Mouse (Mus musculus) gastrocnemius, adult 2 months (tissue): ENCODE data around the gene Tarsl2. TPM values are rescaled to one million over a fixed set of nuclear protein-coding genes. Genes with fewer than 3 reads are reported as not detected.

Source experiments
- DNase-seq: peaks from one replicate; pipeline ENCODE4 v3.0.0; 2022
- H3K27ac ChIP-seq: fragments of 200-600 bp; 2 replicates; pipeline ENCODE4 v1.8.1; 2022; ENCODE audit warnings: mild to moderate bottlenecking
- H3K4me3 ChIP-seq: fragments of 200-600 bp; 2 replicates; pipeline ENCODE4 v1.8.1; 2022; ENCODE audit warnings: mild to moderate bottlenecking, moderate library complexity
- CTCF ChIP-seq: fragments of 200-600 bp; IDR thresholded peaks from 2 replicates; pipeline ENCODE4 v1.8.1; 2022; ENCODE audit warnings: antibody characterized with exemption, mild to moderate bottlenecking, moderate library complexity
- intact Hi-C: fragments of 180-260 bp; cut with DNase I; formaldehyde crosslinking; loops from one replicate; pipeline ENCODE4 v1.15.1; 2025
- long read RNA-seq, 2 experiments: library from polyadenylated mRNA; stranded (forward); transcript quantifications; one replicate each; pipeline ENCODE4 v2.0.0; 2021
- total RNA-seq, 2 experiments: library from RNA; stranded (reverse); gene quantifications; 2 replicates each; pipeline ENCODE4 v1.2.3; 2021

Tarsl2 gene
- 10 to 100 TPM; 59.2 to 67.0 TPM for total RNA-seq
- long read RNA-seq, experiment 1, transcript Tarsl2-201 (19 exons, 3,192 nt) = major isoform, 16 of 23 reads
- long read RNA-seq, experiment 1, partial matches to known transcripts = 4 of 23 reads
- long read RNA-seq, experiment 1, other reads (novel, unspliced or antisense) = 3 of 23 reads
- long read RNA-seq, experiment 2, transcript Tarsl2-201 (19 exons, 3,192 nt) = major isoform, 23 of 36 reads
- long read RNA-seq, experiment 2, partial matches to known transcripts = 12 of 36 reads
- long read RNA-seq, experiment 2, other reads (novel, unspliced or antisense) = 1 of 36 reads

DNA sequence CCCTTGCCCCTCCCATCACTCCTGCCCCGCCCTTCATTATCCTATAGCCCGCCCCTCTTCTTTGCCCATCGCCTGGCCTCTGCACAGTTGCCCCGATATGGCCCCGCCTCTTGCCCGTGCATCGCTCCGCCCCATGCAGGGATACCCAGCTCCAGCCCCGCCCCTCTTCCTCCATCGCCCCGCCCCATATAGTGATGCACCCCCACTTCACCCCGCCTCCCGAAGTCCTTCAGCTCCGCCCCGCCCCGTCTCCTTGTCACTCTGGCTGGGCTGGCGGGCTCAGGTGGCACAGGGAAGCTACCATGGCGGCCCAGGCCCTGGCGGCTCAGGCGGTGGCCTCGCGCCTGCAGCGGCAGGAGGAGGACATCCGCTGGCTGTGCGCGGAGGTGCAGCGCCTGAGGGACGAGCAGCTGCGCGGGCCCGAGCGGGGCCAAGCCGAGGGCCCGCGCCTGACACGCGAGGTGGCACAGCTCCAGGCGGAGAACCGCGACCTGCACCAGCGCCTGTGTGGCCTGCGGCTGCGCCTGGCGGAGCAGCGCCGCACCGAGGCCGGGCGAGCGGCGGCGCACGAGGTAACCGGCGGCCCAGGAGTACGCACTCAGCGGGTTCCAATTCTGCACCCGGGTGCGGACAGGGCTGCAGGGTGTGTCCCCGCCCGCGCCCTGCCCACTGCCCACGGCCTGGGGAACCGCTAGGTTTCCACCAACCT, at the start of gene Tarsl2:
TSS of gene Tarsl2 (plus strand) at position 256 of the 709 bp plus-strand sequence.
- TF ChIP-seq CTCF = peak; percentile 57
- intact Hi-C loops = loop anchor here (5.0 kb wide), 2 partner anchors 327 to 418 kb away; no protein-coding TSS in a partner anchor
- DNase-seq = peak; percentile 98
- Histone ChIP-seq H3K4me3 (peak within 1 kb of the TSS; percentile 90), H3K27ac (peak within 1 kb of the TSS; percentile 97)

DNA sequence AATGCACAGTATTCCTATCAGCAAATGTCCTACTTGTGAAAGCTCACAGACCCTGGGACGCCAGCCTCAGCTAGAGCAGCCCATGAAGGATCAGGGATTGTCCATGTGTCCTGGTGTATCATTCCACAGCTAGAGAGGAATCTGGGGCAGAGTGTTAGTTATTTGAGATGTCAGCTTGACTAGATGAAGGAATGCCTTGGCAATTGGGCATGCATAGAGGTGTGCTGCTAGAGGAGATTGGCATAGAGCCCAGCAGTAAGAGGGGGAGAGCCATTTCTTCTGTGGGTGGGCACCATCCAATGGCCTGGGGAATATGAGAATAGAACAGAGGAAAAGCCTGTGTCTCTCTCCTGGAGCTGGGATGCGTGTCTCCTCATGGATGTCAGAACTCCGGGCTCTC, 38.6 kb upstream of the Tarsl2 start:
- intact Hi-C loops = no loop called here
- no peak overlapping the region for H3K27ac ChIP-seq
- DNase-seq = no peak
- TF ChIP-seq CTCF = no peak
- no peak overlapping the region for H3K4me3 ChIP-seq

DNA sequence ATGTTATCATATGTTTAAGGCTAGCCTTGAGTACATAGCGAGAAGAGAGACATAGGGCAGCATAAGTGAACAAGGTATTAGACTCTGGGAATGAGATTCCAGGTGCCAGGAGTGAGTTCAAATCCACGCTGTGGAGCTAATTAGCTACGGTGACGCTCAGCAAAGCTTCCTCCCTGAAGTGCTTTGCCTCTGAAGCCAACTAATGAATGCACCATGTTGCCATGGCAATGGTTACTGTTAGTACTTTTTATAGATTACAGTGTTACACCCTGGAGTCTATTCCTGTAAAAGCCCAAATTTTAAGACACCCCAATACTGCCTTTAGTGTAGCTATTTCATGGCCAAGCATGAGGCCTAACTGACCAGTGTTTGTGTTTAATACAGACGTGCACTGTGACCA, 37.7 kb upstream of the Tarsl2 start:
- no peak for DNase-seq
- intact Hi-C loops = no loop called here
- no peak overlapping the region for H3K27ac ChIP-seq
- no peak overlapping the region for H3K4me3 ChIP-seq
- no peak for TF ChIP-seq CTCF

DNA sequence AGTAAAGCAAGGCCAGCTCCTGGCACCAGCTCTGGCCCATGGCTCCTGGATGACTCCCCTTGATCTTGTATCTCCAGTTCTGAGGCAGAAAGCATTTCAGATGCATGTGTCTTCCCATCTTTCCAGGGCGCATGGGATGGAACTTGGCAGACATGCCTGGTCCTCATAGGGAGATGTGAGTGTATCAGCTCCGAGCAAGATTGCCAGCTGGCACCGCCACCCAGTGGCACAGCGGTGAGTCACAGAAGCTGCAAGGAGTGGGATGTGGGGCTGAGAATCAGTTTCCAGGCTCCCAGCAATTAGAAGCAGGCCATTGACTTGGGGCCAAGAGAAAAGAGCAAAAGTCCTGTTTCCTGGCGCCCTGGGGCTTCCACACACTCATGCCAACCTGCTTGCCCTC, 34.5 kb upstream of the Tarsl2 start:
- DNase-seq = peak; percentile 18
- H3K4me3 ChIP-seq = no peak overlapping the region
- H3K27ac ChIP-seq = no peak overlapping the region
- TF ChIP-seq CTCF = no peak
- intact Hi-C loops = no loop called here

DNA sequence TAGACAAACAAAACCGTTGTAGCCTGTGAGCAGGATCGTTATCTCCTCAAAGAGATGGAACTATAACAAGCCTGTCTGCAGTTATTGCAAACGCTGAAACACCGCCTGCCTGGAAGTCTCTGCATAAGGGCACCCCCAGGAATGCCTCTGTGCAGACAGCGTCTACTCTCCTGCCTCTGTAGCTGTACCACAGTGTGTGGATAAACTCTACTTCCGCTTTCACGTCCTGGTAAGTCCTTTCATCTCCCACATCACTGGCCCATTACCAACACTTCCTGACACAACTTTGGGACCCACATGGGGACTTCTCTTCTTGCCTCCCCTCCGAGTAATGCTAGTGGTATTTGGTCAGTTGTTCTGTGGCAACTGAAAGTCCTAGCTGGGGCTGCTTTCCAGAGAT, 34.0 kb upstream of the Tarsl2 start:
- no peak for TF ChIP-seq CTCF
- DNase-seq = no peak
- H3K4me3 ChIP-seq = no peak overlapping the region
- intact Hi-C loops = no loop called here
- no peak overlapping the region for H3K27ac ChIP-seq

DNA sequence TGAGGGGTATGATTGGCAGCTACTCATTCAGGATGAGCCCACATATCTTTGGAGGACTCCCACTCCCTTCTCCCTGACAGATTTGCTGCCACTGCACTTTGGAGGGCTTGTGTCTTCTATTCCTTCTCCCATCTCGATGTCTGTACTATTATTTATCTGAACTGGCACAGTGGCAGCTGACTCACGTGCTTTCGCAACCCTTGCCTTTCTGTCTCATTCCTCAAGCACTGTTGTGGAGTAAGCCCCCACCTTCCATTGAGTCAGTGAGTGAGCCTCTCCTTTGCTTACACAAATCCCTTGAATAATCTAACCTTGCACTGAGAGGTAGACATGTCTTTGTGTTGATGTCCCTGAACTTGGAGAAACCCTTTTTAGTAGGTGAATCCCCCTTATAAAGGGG, 33.4 kb upstream of the Tarsl2 start:
- no peak for DNase-seq
- no peak for TF ChIP-seq CTCF
- H3K27ac ChIP-seq = no peak overlapping the region
- H3K4me3 ChIP-seq = no peak overlapping the region
- intact Hi-C loops = no loop called here

DNA sequence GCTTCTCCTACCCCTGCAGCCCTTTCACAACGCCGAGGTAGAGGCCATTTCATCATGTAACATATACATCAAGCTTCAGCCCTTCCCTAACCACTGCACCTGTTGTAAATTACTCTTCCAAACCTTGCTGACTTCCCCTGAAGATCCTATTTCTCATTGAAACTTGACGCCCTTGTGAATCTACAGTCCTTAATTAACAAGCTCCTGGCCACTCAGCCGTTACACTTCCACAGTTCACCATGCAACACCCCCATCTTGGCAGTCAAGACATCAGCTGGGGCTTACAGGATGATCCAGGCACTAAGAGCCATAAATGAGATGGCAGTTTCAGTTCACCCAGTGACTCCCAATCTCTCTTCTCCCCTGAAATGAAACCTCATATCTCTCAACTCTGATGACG, 31.0 kb upstream of the Tarsl2 start:
- intact Hi-C loops = no loop called here
- H3K27ac ChIP-seq = no peak overlapping the region
- no peak overlapping the region for H3K4me3 ChIP-seq
- TF ChIP-seq CTCF = no peak
- no peak for DNase-seq

DNA sequence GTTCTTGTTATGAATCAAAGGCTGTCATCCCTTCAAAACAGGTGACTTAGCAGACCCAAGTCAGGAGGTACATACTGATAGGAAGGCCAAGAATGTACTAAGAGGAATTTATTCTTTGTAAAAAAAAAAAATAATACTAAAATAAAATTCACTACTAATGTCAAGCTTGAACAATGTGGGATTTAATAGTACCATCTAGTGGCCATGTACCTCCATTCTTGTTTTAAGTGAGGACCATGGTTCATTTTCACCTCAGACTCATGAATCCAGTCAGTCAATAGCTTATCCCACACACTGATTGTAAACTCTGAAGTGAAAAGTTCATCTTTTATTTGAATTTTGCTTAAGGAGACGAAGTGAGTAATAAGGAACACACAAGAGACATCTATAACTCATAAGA, 25.9 kb upstream of the Tarsl2 start:
- intact Hi-C loops = no loop called here

DNA sequence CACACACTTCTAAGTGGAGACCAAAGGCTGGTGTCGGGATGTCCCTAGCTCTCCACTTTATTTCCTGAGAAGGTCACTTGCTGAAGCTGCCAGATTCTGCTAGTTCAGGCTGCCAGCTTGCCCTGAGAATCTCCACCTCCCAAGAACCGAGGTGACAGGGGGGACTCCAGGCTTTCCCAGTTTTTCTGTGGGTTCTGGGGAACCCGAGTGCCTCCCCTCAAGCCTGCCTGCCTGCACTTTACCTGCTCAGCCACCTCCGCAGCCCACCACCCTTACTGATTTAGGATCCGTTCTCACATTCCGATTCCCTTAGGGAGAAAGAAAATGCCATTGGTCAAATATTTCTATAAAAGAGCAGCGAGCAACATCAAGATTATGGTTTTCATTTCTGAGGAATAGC, 24.0 kb upstream of the Tarsl2 start:
- Histone ChIP-seq H3K27ac (no peak overlapping the region), H3K4me3 (no peak overlapping the region)
- DNase-seq = no peak
- TF ChIP-seq CTCF = no peak
- intact Hi-C loops = no loop called here

More for the DNA sequence above, 25.9 kb upstream of the Tarsl2 start:
- DNase-seq = no peak
- H3K4me3 ChIP-seq = no peak overlapping the region
- TF ChIP-seq CTCF = no peak
- H3K27ac ChIP-seq = no peak overlapping the region

DNA sequence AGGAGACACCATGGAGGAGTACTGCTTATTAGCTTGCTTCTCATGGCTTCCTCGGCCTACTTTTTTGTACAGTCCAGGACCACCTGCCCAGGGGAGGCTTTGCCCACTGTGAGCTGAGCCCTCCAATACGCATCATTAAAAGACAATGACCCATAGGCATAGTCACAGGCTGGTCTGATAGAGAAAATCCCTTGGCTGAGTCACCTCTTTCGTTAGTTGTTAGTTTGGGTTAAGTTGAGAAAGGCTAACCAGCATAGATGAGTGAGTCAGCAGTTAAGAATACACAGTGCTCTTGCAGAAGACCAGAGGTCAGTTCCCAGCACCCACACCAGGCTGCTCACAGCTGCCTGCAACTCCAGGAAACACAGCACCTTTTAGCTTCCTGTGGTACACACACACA, 21.4 kb upstream of the Tarsl2 start:
- intact Hi-C loops = no loop called here
- no peak overlapping the region for H3K4me3 ChIP-seq
- DNase-seq = no peak
- no peak overlapping the region for H3K27ac ChIP-seq
- TF ChIP-seq CTCF = no peak

DNA sequence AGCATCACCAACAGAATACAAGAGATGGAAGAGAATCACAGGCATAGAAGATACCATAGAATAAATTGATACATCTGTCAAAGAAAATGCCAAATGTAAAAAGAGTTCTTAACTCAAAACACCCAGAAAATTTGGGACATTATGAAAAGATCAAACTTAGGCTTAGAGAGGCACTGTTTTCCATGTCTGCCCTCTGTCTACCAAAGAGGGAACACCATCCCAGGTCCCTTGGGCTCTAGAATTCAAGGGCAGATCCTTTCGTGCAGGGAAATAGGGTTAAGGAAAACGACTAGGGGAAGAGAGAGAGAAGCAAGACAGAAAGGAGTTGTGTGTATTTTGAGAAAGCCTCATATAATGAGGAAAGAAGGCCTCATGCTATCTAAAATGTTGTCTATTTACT, 19.2 kb upstream of the Tarsl2 start:
- DNase-seq = no peak
- intact Hi-C loops = no loop called here
- Histone ChIP-seq H3K27ac (no peak overlapping the region), H3K4me3 (no peak overlapping the region)
- no peak for TF ChIP-seq CTCF

DNA sequence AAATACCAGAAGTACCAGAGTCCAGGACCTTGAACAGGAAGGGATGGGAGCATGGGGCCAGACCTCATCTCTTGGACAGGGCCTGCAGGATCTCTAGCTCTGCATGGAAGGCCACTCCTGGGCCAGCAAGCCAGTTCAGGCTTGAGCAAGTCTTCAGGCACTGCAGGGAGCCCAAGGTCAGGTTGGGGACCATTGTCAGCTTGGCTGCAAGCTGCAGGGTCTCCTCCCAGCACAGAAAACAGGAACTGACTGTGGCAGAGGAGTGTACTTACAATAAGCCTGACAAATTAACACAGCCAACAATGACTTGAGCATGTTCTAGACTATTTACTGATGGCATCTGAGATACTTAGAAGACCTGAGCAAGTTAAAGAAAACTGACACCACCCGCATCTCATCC, 14.9 kb upstream of the Tarsl2 start:
- intact Hi-C loops = no loop called here
- Histone ChIP-seq H3K4me3 (no peak overlapping the region), H3K27ac (no peak overlapping the region)
- no peak for TF ChIP-seq CTCF
- DNase-seq = no peak

DNA sequence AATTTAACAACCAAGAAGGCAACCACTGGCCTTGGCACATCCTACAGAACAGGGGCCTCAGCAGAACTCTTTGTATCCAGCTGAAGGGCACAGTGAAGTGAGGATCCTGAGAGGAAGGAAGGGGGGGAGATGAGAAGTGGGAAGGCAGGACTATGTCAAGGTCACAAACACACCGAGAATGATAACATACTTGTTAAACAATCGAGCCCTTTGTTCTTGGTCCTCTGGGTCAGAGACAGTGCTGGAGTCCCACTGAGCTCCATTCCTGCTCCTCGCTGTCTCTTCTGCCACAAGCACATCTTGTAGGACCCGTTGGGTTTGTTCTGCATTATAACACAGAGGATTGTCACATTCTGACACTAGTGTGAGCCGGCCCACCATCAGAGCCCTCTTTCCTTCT, 14.0 kb upstream of the Tarsl2 start:
- no peak for DNase-seq
- Histone ChIP-seq H3K4me3 (no peak overlapping the region), H3K27ac (no peak overlapping the region)
- TF ChIP-seq CTCF = no peak
- intact Hi-C loops = no loop called here

DNA sequence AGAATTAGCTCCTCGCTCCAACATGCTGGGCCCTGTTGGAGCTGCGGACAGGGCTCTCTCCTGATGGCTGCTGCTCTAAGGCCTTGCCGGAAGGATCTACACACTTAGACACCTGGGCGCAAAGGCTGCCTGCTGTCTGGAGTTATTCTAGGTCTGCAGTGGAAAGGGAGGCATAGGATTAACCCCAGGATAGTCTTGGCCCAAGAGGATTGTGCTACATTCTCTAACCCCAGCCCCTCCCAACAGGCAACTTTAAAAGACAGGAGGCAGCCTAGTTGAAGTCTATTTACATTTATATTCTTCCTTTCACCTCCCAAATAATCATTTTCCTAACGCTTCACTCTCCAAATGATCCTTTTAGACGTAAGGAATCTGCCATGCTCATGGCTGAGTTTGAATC, 8.9 kb upstream of the Tarsl2 start:
- Histone ChIP-seq H3K27ac (no peak overlapping the region), H3K4me3 (no peak overlapping the region)
- intact Hi-C loops = no loop called here
- TF ChIP-seq CTCF = no peak
- DNase-seq = no peak
